9 mouse cellular contexts compared by ENCODE assay signal in genomic region chr4:40701796-40702195, GRCm38 (mm10). TPM values are rescaled to one million over a fixed set of nuclear protein-coding genes. Genes with fewer than 3 reads are reported as not detected.
A peak's percentile ranks its signal among the peaks of the same experiment; 100 is the strongest.
DNase-seq lines count a peak whose midpoint lies in the region; ATAC-seq lines count a peak whose summit lies in the region.
"Had no signal": no experiment of that assay in that cellular context is flagged by ENCODE, and none has a peak within 500 bp of the region (broad histone marks: within the 10 kb centered on the region; RNA-seq: fewer than 3 reads in every experiment).

No protein-coding gene starts in this region.

- H3K9me3 ChIP-seq in heart, embryonic 16.5 days (replicated peaks; ENCODE audit: control insufficient read depth, low read length) = no peaks in the 10 kb centered on the region
- H3K9me3 ChIP-seq in liver, embryonic 16.5 days (replicated peaks; ENCODE audit: control insufficient read depth, low read length) = no peaks in the 10 kb centered on the region

- no peaks in the 10 kb centered on the region; the same call in 1 of the 2 replicates for H3K36me3 ChIP-seq in heart, embryonic 16.5 days (ENCODE audit: control insufficient read depth, insufficient read depth)
- H3K36me3 ChIP-seq in liver, embryonic 16.5 days (ENCODE audit: control insufficient read depth, insufficient read depth) = no peaks in the 10 kb centered on the region

- H3K9ac ChIP-seq in heart, embryonic 16.5 days (ENCODE audit: low read length) = peak overlapping the region; percentile 78; the same call in 1 of the 2 replicates
- no peak overlapping the region for H3K9ac ChIP-seq in liver, embryonic 16.5 days (ENCODE audit: low read depth, low read length)

- WGBS in heart, embryonic 16.5 days = 85% methylated on average over 3 of the region's 3 CpGs
- WGBS in liver, embryonic 16.5 days (ENCODE audit: insufficient replicate concordance) = 53% methylated on average over 3 of the region's 3 CpGs

- H3K4me3 ChIP-seq in heart, embryonic 16.5 days (ENCODE audit: low read length) = peak overlapping the region; percentile 74
- no peak overlapping the region; the same call in 1 of the 2 replicates for H3K4me3 ChIP-seq in liver, embryonic 16.5 days (ENCODE audit: low read depth, low read length)

- no peaks in the 10 kb centered on the region for H3K27me3 ChIP-seq in heart, embryonic 16.5 days (ENCODE audit: control insufficient read depth, insufficient read depth, low read length)
- no peaks in the 10 kb centered on the region for H3K27me3 ChIP-seq in liver, embryonic 16.5 days (ENCODE audit: control insufficient read depth, insufficient read depth, low read depth, low read length)

- ATAC-seq in heart, embryonic 16.5 days (replicated peaks; ENCODE audit: extremely low read depth, insufficient read depth, low FRiP score) = no peak
- ATAC-seq in liver, embryonic 16.5 days (ENCODE audit: low read depth) = no peak
- no peak for ATAC-seq in megakaryocyte-erythroid progenitor cell, adult 5-6 weeks (replicated peaks; ENCODE audit: low FRiP score, low TSS enrichment, poor library complexity, severe bottlenecking)

- peak; percentile 41 for DNase-seq in cerebellum, adult 9-10 months
- no peak for DNase-seq in cerebellum, postnatal 10 days
- DNase-seq in 3T3-L1 (ENCODE audit: low read depth, low spot score) = peak; percentile 22
- DNase-seq in adrenal gland, postnatal 36 days = no peak
- DNase-seq in thymus, postnatal 25 days = no peak
- DNase-seq: layer of hippocampus, postnatal 36 days had no signal

- peak overlapping the region; percentile 91 for H3K4me2 ChIP-seq in heart, embryonic 16.5 days (ENCODE audit: low read depth, low read length)
- H3K4me2 ChIP-seq in liver, embryonic 16.5 days (ENCODE audit: low read depth, low read length) = peak overlapping the region; percentile 80

- H3K4me1 ChIP-seq in heart, embryonic 16.5 days (ENCODE audit: control insufficient read depth, insufficient read depth, low read length) = peaks cover 18% of the 10 kb centered on the region
- H3K4me1 ChIP-seq in liver, embryonic 16.5 days (ENCODE audit: control insufficient read depth, low read depth, low read length) = peaks cover 20% of the 10 kb centered on the region

- H3K27ac ChIP-seq in heart, embryonic 16.5 days (ENCODE audit: low read length) = no peak overlapping the region
- H3K27ac ChIP-seq in liver, embryonic 16.5 days (ENCODE audit: low read length) = no peak overlapping the region; the same call in 1 of the 2 replicates

RNA-seq across cellular contexts. Expression of gene Aptx, which starts 1.2 kb away (rescaled TPM):
- 29.1 and 31.5 TPM in 2 replicates for polyA plus RNA-seq in heart, embryonic 16.5 days (2015; fragmentation: Nextera tagmentation; extraction: Ambion mirVana)
- 7.9 and 8.1 TPM in 2 replicates for polyA plus RNA-seq in liver, embryonic 16.5 days (2015; fragmentation: Nextera tagmentation; extraction: Ambion mirVana)
- 9.3 and 15.6 TPM in 2 replicates for total RNA-seq in megakaryocyte-erythroid progenitor cell, adult 5-6 weeks (2014; fragmentation: Nextera tagmentation)
- total RNA-seq in megakaryocyte-erythroid progenitor cell, adult 5-6 weeks (2017) = 14.5 and 16.2 TPM in 2 replicates
- total RNA-seq in adrenal gland, postnatal 36 days (2021) = 10 to 100 TPM; 14.4 to 23.2 TPM

RNA-seq across cellular contexts. Expression of gene Dnaja1, which starts 20.2 kb away (rescaled TPM):
- polyA plus RNA-seq in heart, embryonic 16.5 days (2015; fragmentation: Nextera tagmentation; extraction: Ambion mirVana) = 238 and 262 TPM in 2 replicates
- polyA plus RNA-seq in liver, embryonic 16.5 days (2015; fragmentation: Nextera tagmentation; extraction: Ambion mirVana) = 103 and 120 TPM in 2 replicates
- 141 and 157 TPM in 2 replicates for total RNA-seq in megakaryocyte-erythroid progenitor cell, adult 5-6 weeks (2014; fragmentation: Nextera tagmentation)
- 570 and 579 TPM in 2 replicates for total RNA-seq in megakaryocyte-erythroid progenitor cell, adult 5-6 weeks (2017)
- total RNA-seq in adrenal gland, postnatal 36 days (2021) = 100 to 1,000 TPM; 287 to 463 TPM

RNA-seq across cellular contexts. Expression of gene Smu1, which starts 55.9 kb away (rescaled TPM):
- 101 and 102 TPM in 2 replicates for polyA plus RNA-seq in heart, embryonic 16.5 days (2015; fragmentation: Nextera tagmentation; extraction: Ambion mirVana)
- polyA plus RNA-seq in liver, embryonic 16.5 days (2015; fragmentation: Nextera tagmentation; extraction: Ambion mirVana) = 59.9 and 66.8 TPM in 2 replicates
- 78.1 and 94.5 TPM in 2 replicates for total RNA-seq in megakaryocyte-erythroid progenitor cell, adult 5-6 weeks (2014; fragmentation: Nextera tagmentation)
- total RNA-seq in megakaryocyte-erythroid progenitor cell, adult 5-6 weeks (2017) = 145 and 151 TPM in 2 replicates
- 10 to 100 TPM; 60.2 to 71.2 TPM for total RNA-seq in adrenal gland, postnatal 36 days (2021)

Comparison
In these comparisons a context has a peak if more than half of its experiments do, and no peak if none do; other contexts are left out.
1. DNase-seq: peak in cerebellum, adult 9-10 months (single experiment) and 3T3-L1 (single experiment); none in cerebellum, postnatal 10 days (0 of 2), adrenal gland, postnatal 36 days (0 of 2) and thymus, postnatal 25 days (single experiment).